Mouse (Mus musculus): Measurements from ENCODE around the gene Coro1c.

DNA sequence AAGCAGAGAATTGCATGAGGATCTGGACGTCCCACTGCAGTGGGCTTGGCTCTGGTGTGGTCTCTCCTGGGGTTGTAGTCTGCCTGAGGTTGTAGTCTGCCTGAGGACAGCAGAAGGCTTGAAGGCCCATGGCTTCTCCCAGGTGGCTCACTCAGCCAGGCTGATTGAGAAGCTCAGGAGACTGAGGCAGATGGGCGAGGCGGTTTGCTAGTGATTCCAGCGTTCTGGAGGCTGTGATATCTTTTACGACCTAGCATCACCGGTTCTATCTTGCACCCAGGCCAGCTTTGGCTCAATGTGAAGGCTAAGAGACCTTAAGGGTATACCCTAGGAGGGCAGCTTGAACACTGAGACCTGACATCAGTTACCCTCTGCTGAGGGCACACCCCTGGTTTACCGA lies 10.5 kb upstream of the Coro1c start:
- TF ChIP-seq FLI1 (IDR thresholded peaks at IDR 0.05; ENCODE audit: low read length) (no peak), GATA1 (IDR thresholded peaks at IDR 0.05; ENCODE audit: borderline replicate concordance, low read length) (no peak)

Data from megakaryocyte, embryonic 14.5 days (primary cell).